Mouse (Mus musculus) testis, adult 2 months (tissue): ENCODE results near the gene Trpc4ap. TPM values are rescaled to one million over a fixed set of nuclear protein-coding genes. Genes with fewer than 3 reads are reported as not detected.

Source experiments
- H3K27ac ChIP-seq: fragments of 200-500 bp; 2 replicates; pipeline ENCODE4 v1.5.1; 2012; ENCODE audit warnings: low read depth, low read length; ENCODE audit not compliant: control insufficient read depth, insufficient read depth
- H3K27me3 ChIP-seq: fragments of 200-500 bp; 2 replicates; pipeline ENCODE4 v1.6.1; 2012; ENCODE audit warnings: mild to moderate bottlenecking, low read length, moderate library complexity; ENCODE audit not compliant: control insufficient read depth, insufficient read depth
- H3K36me3 ChIP-seq: fragments of 200-500 bp; 2 replicates; pipeline ENCODE4 v1.6.1; 2012; ENCODE audit warnings: mild to moderate bottlenecking, low read length; ENCODE audit not compliant: control insufficient read depth, insufficient read depth
- H3K4me1 ChIP-seq: fragments of 200-500 bp; 2 replicates; pipeline ENCODE4 v1.6.1; 2012; ENCODE audit warnings: low read length; ENCODE audit not compliant: control insufficient read depth, insufficient read depth
- H3K4me3 ChIP-seq: fragments of 200-500 bp; 2 replicates; pipeline ENCODE4 v1.5.1; 2012; ENCODE audit warnings: low read depth, mild to moderate bottlenecking, low read length, moderate library complexity, mixed read lengths; ENCODE audit not compliant: control insufficient read depth
- CTCF ChIP-seq: fragments of 200-500 bp; IDR thresholded peaks from 2 replicates; pipeline ENCODE4 v1.5.1; 2012; ENCODE audit warnings: low read depth, mild to moderate bottlenecking, inconsistent platforms, low read length, moderate library complexity; ENCODE audit not compliant: control insufficient read depth, insufficient read depth, insufficient replicate concordance
- POLR2A ChIP-seq: fragments of 200-500 bp; IDR thresholded peaks from 2 replicates; pipeline ENCODE4 v1.6.1; 2012; ENCODE audit warnings: low read depth, mild to moderate bottlenecking, inconsistent platforms, low read length, moderate library complexity; ENCODE audit not compliant: control insufficient read depth
- polyA plus RNA-seq: library from polyadenylated mRNA; depleted of rRNA; stranded (reverse); fragments of >200 nt; gene quantifications from 2 replicates; pipeline ENCODE4 v1.2.3, GENCODE M21; 2012

Gene Trpc4ap
- polyA plus RNA-seq, 1 experiment = 82.2 TPM

DNA sequence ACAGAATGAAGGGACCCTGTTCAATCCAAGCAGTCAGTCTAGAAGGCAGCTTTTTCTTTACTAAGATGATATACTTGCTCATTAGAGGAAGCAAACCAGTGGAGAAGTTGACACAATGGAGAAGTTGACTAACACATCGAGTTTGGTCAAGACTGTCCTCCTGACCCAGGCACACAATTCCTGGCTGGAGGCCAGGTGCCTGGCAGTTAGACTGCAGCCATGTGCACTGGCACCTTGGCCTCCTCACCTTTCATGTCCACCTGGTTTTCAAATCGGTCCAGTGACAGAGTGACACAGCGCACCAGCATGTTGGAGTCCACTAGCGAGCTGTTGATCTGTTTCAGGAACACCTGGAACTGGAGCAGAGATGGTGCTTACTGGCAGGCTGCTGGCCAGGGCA is 54.8 kb downstream of the Trpc4ap start:
- no peak for TF ChIP-seq POLR2A
- no peak for TF ChIP-seq CTCF

DNA sequence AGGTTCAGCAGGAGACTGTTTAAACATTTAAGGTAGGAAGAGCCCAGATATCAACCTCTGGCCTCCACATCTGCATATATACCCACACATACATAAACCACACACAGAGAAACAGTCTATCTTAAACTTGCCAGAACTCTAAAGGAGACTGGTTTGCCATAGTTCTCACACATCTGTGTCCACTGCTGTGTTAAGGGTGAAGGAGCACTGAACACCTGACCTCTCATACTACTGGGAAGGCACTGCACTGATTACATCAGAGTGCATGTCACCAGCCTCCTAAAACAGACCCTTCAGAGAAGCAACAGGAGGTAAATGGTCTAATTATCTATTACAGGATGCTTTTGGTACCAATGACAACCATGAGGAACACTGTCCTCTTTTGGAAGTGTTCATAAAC is 55.3 kb downstream of the Trpc4ap start:
- Histone ChIP-seq H3K4me3 (no peak overlapping the region), H3K27ac (no peak overlapping the region), H3K27me3 (no peaks in the 10 kb centered on the region), H3K36me3 (peaks cover 2% of the 10 kb centered on the region), H3K4me1 (no peaks in the 10 kb centered on the region)
- TF ChIP-seq CTCF = no peak
- TF ChIP-seq POLR2A = no peak

More for the DNA sequence above, 54.8 kb downstream of the Trpc4ap start:
- Histone ChIP-seq H3K27ac (no peak overlapping the region), H3K4me1 (no peaks in the 10 kb centered on the region), H3K27me3 (no peaks in the 10 kb centered on the region), H3K4me3 (no peak overlapping the region), H3K36me3 (peaks cover 2% of the 10 kb centered on the region)

DNA sequence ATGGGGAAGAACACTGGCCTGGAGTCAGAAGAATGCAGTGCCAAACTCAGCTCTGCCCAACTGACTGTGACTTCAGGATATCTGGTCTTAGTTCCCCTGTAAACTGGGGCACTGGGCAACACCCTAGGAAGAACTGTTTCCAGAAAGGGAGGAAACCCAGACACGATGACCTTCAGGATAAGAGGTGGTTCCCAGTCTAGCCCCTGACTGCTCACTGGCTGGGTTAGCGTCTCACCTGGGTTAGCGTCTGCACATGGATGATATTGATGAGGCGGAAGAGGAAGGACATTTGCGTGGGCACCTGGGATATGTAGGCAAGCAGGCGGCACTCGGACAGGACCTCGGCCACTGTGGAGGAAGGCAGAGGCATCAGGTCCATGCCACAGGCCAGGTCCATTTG is 56.2 kb downstream of the Trpc4ap start:
- Histone ChIP-seq H3K27ac (no peak overlapping the region), H3K4me1 (no peaks in the 10 kb centered on the region; the same call in 1 of the 2 replicates), H3K4me3 (no peak overlapping the region), H3K27me3 (no peaks in the 10 kb centered on the region), H3K36me3 (peaks cover 2% of the 10 kb centered on the region)
- TF ChIP-seq CTCF = no peak
- no peak for TF ChIP-seq POLR2A

DNA sequence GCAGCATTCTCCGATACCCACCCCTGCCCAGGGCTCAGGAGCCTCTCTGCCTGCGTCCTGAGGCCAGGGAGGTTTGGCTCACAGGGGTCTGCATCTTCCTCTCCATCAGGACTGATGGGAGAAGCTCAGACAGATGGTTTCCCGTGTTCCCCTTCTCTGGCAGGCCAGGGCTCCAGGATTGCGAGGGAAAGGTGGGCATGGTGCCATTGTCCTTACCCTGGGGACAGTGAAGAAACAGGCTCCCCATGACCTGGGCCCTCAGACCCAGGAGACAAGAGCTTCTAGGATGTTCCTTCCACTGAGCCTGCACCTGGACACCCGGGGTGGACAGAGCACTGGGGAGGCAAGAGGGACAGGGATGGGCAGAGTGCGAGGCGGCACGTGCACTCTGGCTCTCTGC is 57.6 kb downstream of the Trpc4ap start:
- H3K27ac ChIP-seq = no peak overlapping the region
- no peaks in the 10 kb centered on the region for H3K27me3 ChIP-seq
- no peak overlapping the region for H3K4me3 ChIP-seq
- peaks cover 2% of the 10 kb centered on the region for H3K36me3 ChIP-seq
- TF ChIP-seq POLR2A = no peak
- TF ChIP-seq CTCF = no peak
- peaks cover 4% of the 10 kb centered on the region for H3K4me1 ChIP-seq

DNA sequence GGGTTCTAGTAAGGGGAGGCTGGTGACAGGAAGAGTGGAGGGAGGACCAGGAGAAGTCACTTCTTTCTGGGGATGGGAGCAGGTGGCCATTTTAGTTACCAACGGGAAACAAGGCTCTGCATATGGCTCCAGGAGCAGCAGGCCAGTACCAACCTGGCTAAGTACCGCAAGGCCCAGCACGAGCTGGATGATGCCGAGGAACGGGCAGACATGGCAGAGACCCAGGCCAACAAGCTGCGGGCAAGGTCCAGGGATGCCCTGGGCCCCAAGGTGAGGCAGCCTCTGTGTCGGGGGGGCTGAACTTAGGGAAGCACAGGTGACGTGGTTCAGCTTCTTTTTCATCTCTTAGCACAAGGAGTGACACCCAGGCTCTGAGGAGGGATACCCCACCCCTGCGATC is 58.5 kb downstream of the Trpc4ap start:
- H3K4me3 ChIP-seq = no peak overlapping the region
- H3K4me1 ChIP-seq = peaks cover 9% of the 10 kb centered on the region
- H3K36me3 ChIP-seq = peaks cover 2% of the 10 kb centered on the region
- TF ChIP-seq CTCF (no peak), POLR2A (no peak)
- no peak overlapping the region for H3K27ac ChIP-seq
- H3K27me3 ChIP-seq = no peaks in the 10 kb centered on the region

DNA sequence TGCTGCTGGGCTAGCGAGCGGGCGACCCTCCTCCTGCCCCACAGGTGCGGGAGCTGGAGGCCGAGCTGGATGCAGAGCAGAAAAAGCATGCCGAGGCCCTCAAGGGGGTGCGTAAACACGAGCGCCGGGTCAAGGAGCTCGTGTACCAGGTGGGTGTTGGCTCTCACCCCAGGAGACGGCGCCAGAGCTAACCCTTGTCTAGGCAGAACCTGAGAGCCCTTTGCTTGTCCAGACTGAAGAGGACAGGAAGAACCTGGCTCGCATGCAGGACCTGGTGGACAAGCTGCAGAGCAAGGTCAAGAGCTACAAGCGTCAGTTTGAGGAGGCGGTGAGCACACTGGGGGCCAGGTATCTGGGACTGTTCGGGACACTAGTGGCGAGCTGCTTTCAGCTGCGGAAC is 59.1 kb downstream of the Trpc4ap start:
- no peak overlapping the region for H3K4me3 ChIP-seq
- peaks cover 2% of the 10 kb centered on the region for H3K36me3 ChIP-seq
- H3K27me3 ChIP-seq = no peaks in the 10 kb centered on the region
- H3K27ac ChIP-seq = no peak overlapping the region
- peaks cover 9% of the 10 kb centered on the region for H3K4me1 ChIP-seq
- no peak for TF ChIP-seq CTCF

DNA sequence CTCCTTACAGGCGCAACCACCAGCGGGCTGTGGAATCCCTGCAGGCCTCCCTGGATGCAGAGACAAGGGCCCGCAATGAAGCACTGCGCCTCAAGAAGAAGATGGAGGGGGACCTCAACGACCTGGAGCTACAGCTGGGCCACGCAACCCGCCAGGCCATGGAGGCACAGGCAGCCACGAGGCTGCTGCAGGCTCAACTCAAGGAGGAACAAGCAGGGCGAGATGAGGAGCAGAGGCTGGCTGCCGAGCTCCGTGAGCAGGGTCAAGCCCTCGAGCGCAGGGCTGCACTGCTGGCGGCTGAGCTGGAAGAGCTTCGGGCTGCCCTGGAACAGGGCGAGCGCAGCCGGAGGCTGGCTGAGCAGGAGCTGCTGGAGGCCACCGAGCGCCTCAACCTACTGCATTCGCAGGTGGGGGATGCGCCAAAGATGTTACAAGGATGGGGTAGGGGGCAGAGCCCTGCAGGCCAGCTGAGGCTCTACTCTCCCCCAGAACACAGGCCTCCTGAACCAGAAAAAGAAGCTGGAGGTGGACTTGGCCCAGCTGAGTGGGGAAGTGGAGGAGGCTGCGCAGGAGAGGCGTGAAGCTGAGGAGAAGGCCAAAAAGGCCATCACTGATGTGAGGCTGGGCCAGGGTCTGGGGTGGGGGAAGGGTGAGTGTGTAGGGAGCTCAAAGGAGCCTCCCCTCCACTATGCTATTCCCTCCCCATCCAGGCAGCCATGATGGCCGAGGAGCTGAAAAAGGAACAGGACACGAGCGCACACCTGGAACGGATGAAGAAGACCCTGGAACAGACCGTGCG is 59.8 kb downstream of the Trpc4ap start:
- Histone ChIP-seq H3K4me3 (no peak overlapping the region), H3K36me3 (peaks cover 2% of the 10 kb centered on the region)

More for the DNA sequence above, 59.8 kb downstream of the Trpc4ap start:
- H3K4me1 ChIP-seq = peaks cover 9% of the 10 kb centered on the region
- no peak overlapping the region for H3K27ac ChIP-seq
- TF ChIP-seq CTCF (no peak), POLR2A (no peak)
- H3K27me3 ChIP-seq = no peaks in the 10 kb centered on the region
